Mouse (Mus musculus) ES-E14 (cell line): ENCODE measurements around the gene Nkx6-1. TPM values are rescaled to one million over a fixed set of nuclear protein-coding genes. Genes with fewer than 3 reads are reported as not detected.

Experiments used
- DNase-seq: peaks from one replicate; pipeline ENCODE4 v3.0.0-alpha.2; 2013; ENCODE audit warnings: low read depth, low spot score
- H3K27ac ChIP-seq: 2 replicates; pipeline ENCODE4 v1.5.1; 2012; ENCODE audit warnings: low read depth, mild to moderate bottlenecking, low read length, moderate library complexity, mixed read lengths; ENCODE audit not compliant: poor library complexity, insufficient read depth, severe bottlenecking
- H3K36me3 ChIP-seq: 2 replicates; pipeline ENCODE4 v1.6.1; 2012; ENCODE audit warnings: mild to moderate bottlenecking, low read length, moderate library complexity, mixed read lengths; ENCODE audit not compliant: control insufficient read depth, poor library complexity, insufficient read depth, severe bottlenecking
- H3K4me1 ChIP-seq, 2 experiments: fragments of 150-350 bp in 1 of 2; sonication (generic) in 1 of 2; 2 replicates each; pipeline ENCODE4 v1.6.1; 2012; ENCODE audit warnings: low read length in 2 of 2, mild to moderate bottlenecking in 1 of 2, mixed read lengths in 1 of 2; ENCODE audit not compliant: control insufficient read depth in 2 of 2, insufficient read depth in 2 of 2, poor library complexity in 1 of 2
- H3K4me3 ChIP-seq, 2 experiments: fragments of 150-350 bp in 1 of 2; sonication (generic) in 1 of 2; 2 replicates each; pipeline ENCODE4 v1.5.1; 2012; ENCODE audit warnings: low read length in 2 of 2, low read depth in 1 of 2, mild to moderate bottlenecking in 1 of 2, mixed read lengths in 1 of 2; ENCODE audit not compliant: insufficient read depth in 1 of 2, poor library complexity in 1 of 2, severe bottlenecking in 1 of 2
- H3K9ac ChIP-seq: 2 replicates; pipeline ENCODE4 v1.6.1; 2012; ENCODE audit warnings: low read depth, mild to moderate bottlenecking, low read length, mixed read lengths; ENCODE audit not compliant: poor library complexity, insufficient read depth, severe bottlenecking
- H3K9me3 ChIP-seq: fragments of 150-350 bp; sonication (generic); 2 replicates; pipeline ENCODE4 v1.6.1; 2012; ENCODE audit warnings: low read depth, mild to moderate bottlenecking, low read length; ENCODE audit not compliant: control insufficient read depth, insufficient read depth
- CHD2 ChIP-seq: IDR thresholded peaks from 2 replicates; pipeline ENCODE4 v1.6.1; 2014; ENCODE audit warnings: mild to moderate bottlenecking, low read depth, low read length, inconsistent platforms
- HCFC1 ChIP-seq: IDR thresholded peaks from 2 replicates; pipeline ENCODE4 v1.6.1; 2012; ENCODE audit warnings: low read length, inconsistent platforms, borderline replicate concordance; ENCODE audit not compliant: insufficient read depth
- MAFK ChIP-seq: IDR thresholded peaks from 2 replicates; pipeline ENCODE4 v1.6.1; 2014; ENCODE audit warnings: mild to moderate bottlenecking, low read depth, low read length, inconsistent platforms; ENCODE audit not compliant: insufficient read depth
- ZC3H11A ChIP-seq: IDR thresholded peaks from 2 replicates; pipeline ENCODE4 v1.6.1; 2012; ENCODE audit warnings: low read depth, mild to moderate bottlenecking, inconsistent platforms, low read length, borderline replicate concordance
- ZNF384 ChIP-seq: IDR thresholded peaks from 2 replicates; pipeline ENCODE4 v1.6.1; 2012; ENCODE audit warnings: low read depth, low read length, inconsistent platforms
- in situ Hi-C, 2 experiments: fragments of 600-800 bp; cut with MboI; formaldehyde crosslinking; loops; one replicate each; pipeline ENCODE4 v1.15.1; 2025; ENCODE audit warnings: low sequenced_read_pairs in 2 of 2, inconsistent platforms in 1 of 2; ENCODE audit not compliant: unreplicated experiment in 2 of 2
- total RNA-seq: library from RNA; depleted of rRNA; stranded (reverse); fragments of 300-350 nt; gene quantifications from 2 replicates; pipeline ENCODE4 v1.2.3, GENCODE M21; 2012

Nkx6-1 gene
- total RNA-seq, 1 experiment, result 0.04 TPM

- in situ Hi-C loops, result loop anchor here in 1 of 2 experiments (25.0 kb wide), 2 partner anchors 822 to 947 kb away; partner anchors contain the start of genes Gpat3 and Hpse
- no peaks in the 10 kb centered on the region for H3K36me3 ChIP-seq
- H3K4me3 ChIP-seq, result peak overlapping the region; percentile 23; a peak in 2 of 4 replicates
- no peak for DNase-seq
- no peaks in the 10 kb centered on the region for H3K9me3 ChIP-seq
- no peak overlapping the region for H3K27ac ChIP-seq
- TF ChIP-seq ZNF384 (no peak), ZC3H11A (no peak), CHD2 (no peak), MAFK (no peak), HCFC1 (no peak)
- H3K9ac ChIP-seq, result no peak overlapping the region
- H3K4me1 ChIP-seq, result peaks cover 0 to 5% of the 10 kb centered on the region in 2 experiments; a peak in 1 of 4 replicates
These were observed 5.9 kb downstream of the Nkx6-1 start for GRCm38 (mm10) chr5:101658984-101659290.

GRCm38 (mm10) chr5:101658188-101658983 lies 6.4 kb downstream of the Nkx6-1 start:
- Histone ChIP-seq H3K27ac (no peak overlapping the region), H3K4me1 (peaks cover 0 to 5% of the 10 kb centered on the region in 2 experiments; a peak in 1 of 4 replicates)

GRCm38 (mm10) chr5:101657698-101658097 lies 7.1 kb downstream of the Nkx6-1 start:
- no peak for DNase-seq
- no peak for TF ChIP-seq CHD2
- no peak for TF ChIP-seq ZC3H11A
- no peak for TF ChIP-seq MAFK
- TF ChIP-seq ZNF384, result no peak
- no peak for TF ChIP-seq HCFC1
- Histone ChIP-seq H3K9me3 (no peaks in the 10 kb centered on the region), H3K9ac (no peak overlapping the region), H3K4me3 (no peak overlapping the region), H3K27ac (no peak overlapping the region), H3K4me1 (peaks cover 0 to 5% of the 10 kb centered on the region in 2 experiments; a peak in 1 of 4 replicates), H3K36me3 (no peaks in the 10 kb centered on the region)
- in situ Hi-C loops, result loop anchor here in 1 of 2 experiments (25.0 kb wide), 2 partner anchors 820 to 945 kb away; partner anchors contain the start of genes Gpat3 and Hpse

More at GRCm38 (mm10) chr5:101658188-101658983, 6.4 kb downstream of the Nkx6-1 start:
- no peaks in the 10 kb centered on the region for H3K9me3 ChIP-seq
- no peak for DNase-seq
- TF ChIP-seq MAFK, result no peak
- TF ChIP-seq CHD2, result no peak
- no peak for TF ChIP-seq ZNF384
- peak overlapping the region; percentile 23; a peak in 2 of 4 replicates for H3K4me3 ChIP-seq
- H3K36me3 ChIP-seq, result no peaks in the 10 kb centered on the region
- in situ Hi-C loops, result loop anchor here in 1 of 2 experiments (25.0 kb wide), 2 partner anchors 821 to 946 kb away; partner anchors contain the start of genes Gpat3 and Hpse
- no peak overlapping the region for H3K9ac ChIP-seq

DNA sequence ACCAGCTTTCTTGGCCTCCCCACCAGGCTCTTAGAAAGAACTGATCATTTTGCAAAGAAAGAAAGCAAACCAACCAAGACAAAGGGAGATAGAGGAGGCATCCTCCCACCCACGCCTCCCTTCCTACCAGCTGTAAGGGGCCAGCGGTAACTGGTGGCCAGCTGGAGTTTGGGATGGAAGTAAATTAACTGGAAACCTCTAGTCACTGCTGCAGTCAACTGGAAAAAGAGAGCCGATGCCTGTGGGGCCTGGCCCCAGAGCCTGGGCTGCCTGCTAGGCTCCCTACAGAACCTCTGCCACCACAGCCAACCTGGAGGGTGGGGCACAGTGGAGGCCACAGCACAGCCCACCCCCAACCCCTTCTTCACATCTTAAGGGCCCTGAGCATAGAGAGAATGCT lies 8.7 kb downstream of the Nkx6-1 start:
- Histone ChIP-seq H3K27ac (no peak overlapping the region), H3K9me3 (no peaks in the 10 kb centered on the region), H3K9ac (no peak overlapping the region), H3K36me3 (no peaks in the 10 kb centered on the region), H3K4me1 (peaks cover 0 to 5% of the 10 kb centered on the region in 2 experiments; a peak in 1 of 4 replicates), H3K4me3 (no peak overlapping the region)
- DNase-seq, result no peak
- in situ Hi-C loops, result loop anchor here in 1 of 2 experiments (25.0 kb wide), 2 partner anchors 819 to 944 kb away; partner anchors contain the start of genes Gpat3 and Hpse
- no peak for TF ChIP-seq MAFK
- TF ChIP-seq ZC3H11A, result no peak
- TF ChIP-seq ZNF384, result no peak
- no peak for TF ChIP-seq HCFC1
- no peak for TF ChIP-seq CHD2
